Mouse (Mus musculus) embryonic facial prominence, embryonic 12.5 days (tissue): ENCODE results near the gene Lhb. TPM values are rescaled to one million over a fixed set of nuclear protein-coding genes. Genes with fewer than 3 reads are reported as not detected.

ENCODE experiments used
- ATAC-seq: fragments of 200-750 bp; cut with Nextera tagmentation; 2 replicates; pipeline ENCODE4 v1.8.0; 2017; ENCODE audit not compliant: insufficient number of reproducible peaks, insufficient read depth, low FRiP score, low TSS enrichment
- H3K27ac ChIP-seq: fragments of 300-500 bp; sonication (generic); 2 replicates; pipeline ENCODE4 v1.5.1; 2016; ENCODE audit warnings: mild to moderate bottlenecking
- H3K27me3 ChIP-seq: fragments of 300-500 bp; sonication (generic); 2 replicates; pipeline ENCODE4 v1.6.1; 2016; ENCODE audit warnings: mild to moderate bottlenecking, moderate library complexity
- H3K36me3 ChIP-seq: fragments of 300-500 bp; sonication (generic); 2 replicates; pipeline ENCODE4 v1.6.1; 2016; ENCODE audit warnings: mild to moderate bottlenecking
- H3K4me1 ChIP-seq: fragments of 300-500 bp; sonication (generic); 2 replicates; pipeline ENCODE4 v1.6.1; 2016
- H3K4me2 ChIP-seq: fragments of 300-500 bp; sonication (generic); replicated peaks from 2 replicates; pipeline ENCODE4 v1.6.1; 2016; ENCODE audit warnings: mild to moderate bottlenecking, moderate library complexity
- H3K4me3 ChIP-seq: fragments of 300-500 bp; sonication (generic); 2 replicates; pipeline ENCODE4 v1.5.1; 2016; ENCODE audit warnings: mild to moderate bottlenecking
- H3K9ac ChIP-seq: fragments of 300-500 bp; sonication (generic); 2 replicates; pipeline ENCODE4 v1.6.1; 2016; ENCODE audit warnings: mild to moderate bottlenecking, moderate library complexity
- H3K9me3 ChIP-seq: fragments of 300-500 bp; sonication (generic); 2 replicates; pipeline ENCODE4 v1.6.1; 2016; ENCODE audit warnings: mild to moderate bottlenecking, moderate library complexity
- WGBS: fragments of 180-500 bp; shearing (Covaris S2); methylation state at CpG from one replicate; pipeline ENCODE4 v1.1.7; 2016; 5-methylcytosine and 5-hydroxymethylcytosine counted together
- microRNA-seq: library from miRNA; unstranded; fragments of <30 nt; microRNA quantifications from one replicate; pipeline ENCODE4, GENCODE M21; 2017
- polyA plus RNA-seq: library from polyadenylated mRNA; unstranded; fragments of >200 nt; fragmentation: Nextera tagmentation; extraction: Ambion mirVana; gene quantifications from 2 replicates; pipeline ENCODE4 v1.2.1, GENCODE M21; 2016

Lhb gene
- polyA plus RNA-seq, 1 experiment from 2014 or later = 0.33 TPM

- Histone ChIP-seq H3K9ac (peak within 1 kb of the TSS; percentile 86), H3K4me2 (peak within 1 kb of the TSS; percentile 84), H3K27ac (peak within 1 kb of the TSS; percentile 67), H3K36me3 (peaks cover 34% of the 10 kb centered on the region), H3K4me1 (peaks cover 12% of the 10 kb centered on the region), H3K9me3 (no peaks in the 10 kb centered on the region), H3K27me3 (no peaks in the 10 kb centered on the region), H3K4me3 (peak within 1 kb of the TSS; percentile 84)
- ATAC-seq = peak; percentile 36
- WGBS = under 1% methylated on average over 58 of the region's 58 CpGs
Observed at GRCm38 (mm10) chr7:45466283-45467089, 45.9 kb downstream of the Lhb start, which contains the start of gene Bax. Gene Bax (minus strand): TSS chr7:45466898.

DNA sequence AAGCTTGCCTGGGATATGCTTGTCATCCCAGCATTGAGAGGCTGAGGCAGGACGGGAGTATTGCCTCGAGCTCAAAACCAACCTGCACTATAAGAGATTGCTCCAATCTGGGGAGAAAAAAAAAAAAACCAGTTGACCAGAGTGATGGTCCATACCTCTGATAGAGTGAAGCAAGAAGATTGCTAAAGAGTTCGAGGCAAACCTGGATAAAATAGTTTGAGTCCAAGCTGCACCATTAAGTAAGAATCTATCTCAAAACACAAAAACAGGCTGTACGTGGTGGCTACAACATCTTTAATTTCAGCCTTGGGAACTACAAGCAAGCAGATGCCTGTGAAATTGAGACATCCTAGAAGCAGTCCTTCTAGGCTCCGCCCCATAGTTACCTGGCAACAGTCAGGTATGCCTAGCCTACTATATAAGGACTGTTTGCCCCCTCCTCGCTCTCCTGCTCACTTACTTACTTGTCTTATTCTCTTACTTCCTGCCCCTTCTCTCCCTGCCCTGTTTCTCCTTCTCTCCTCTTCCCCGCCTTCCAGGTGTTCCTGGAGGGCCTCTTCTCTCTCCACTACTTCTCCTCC is 46.6 kb downstream of the Lhb start:
- peaks cover 12% of the 10 kb centered on the region for H3K4me1 ChIP-seq
- no peak for ATAC-seq
- WGBS = 31% methylated on average over 7 of the region's 7 CpGs
- no peaks in the 10 kb centered on the region for H3K27me3 ChIP-seq
- H3K9ac ChIP-seq = no peak overlapping the region; the same call in 1 of the 2 replicates
- H3K4me3 ChIP-seq = peak overlapping the region; percentile 84
- H3K4me2 ChIP-seq = peak overlapping the region; percentile 84
- H3K27ac ChIP-seq = no peak overlapping the region
- no peaks in the 10 kb centered on the region for H3K9me3 ChIP-seq
- H3K36me3 ChIP-seq = peaks cover 27% of the 10 kb centered on the region

DNA sequence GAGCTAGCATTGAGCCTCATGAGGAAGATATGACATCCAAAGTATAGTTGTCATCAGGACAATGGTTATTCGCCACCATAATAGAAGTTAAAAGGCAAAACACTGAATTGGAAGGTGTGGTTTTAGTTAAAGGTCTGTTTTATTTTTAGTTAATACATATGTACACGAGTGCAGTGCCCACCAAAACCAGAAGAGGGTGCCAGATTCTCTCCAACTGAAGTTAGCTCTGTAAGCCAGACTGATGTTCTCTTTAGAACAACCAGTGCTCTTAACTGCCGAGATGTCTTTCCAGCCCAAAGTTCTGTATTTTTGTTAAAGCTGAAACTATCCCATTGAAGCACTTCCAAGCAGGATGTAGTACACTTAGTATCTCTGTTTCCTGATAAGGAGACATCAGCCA is 50.2 kb downstream of the Lhb start:
- no peak overlapping the region for H3K4me2 ChIP-seq
- H3K36me3 ChIP-seq = no peaks in the 10 kb centered on the region
- H3K4me3 ChIP-seq = no peak overlapping the region
- H3K27me3 ChIP-seq = no peaks in the 10 kb centered on the region
- peaks cover 3% of the 10 kb centered on the region for H3K4me1 ChIP-seq
- no peak overlapping the region for H3K9ac ChIP-seq
- 3% methylated on average over 3 of the region's 3 CpGs for WGBS
- no peak for ATAC-seq
- H3K9me3 ChIP-seq = no peaks in the 10 kb centered on the region
- H3K27ac ChIP-seq = no peak overlapping the region

Small RNA genes within 50 kb of the gene (microRNA-seq; reads per million reads assigned to microRNA genes)
- gene Gm22133 = not detected

Other genes starting within 250 kb of the Lhb start
- gene Gfy, start 241.3 kb upstream of the Lhb start, polyA plus RNA-seq = 0.39 and 0.56 TPM in 2 replicates
- not detected in 2 replicates for gene Pth2, start 239.8 kb upstream of the Lhb start, polyA plus RNA-seq
- gene Ccdc155, start 215.9 kb upstream of the Lhb start, polyA plus RNA-seq = 0.94 and 1.7 TPM in 2 replicates
- gene Dkkl1, start 208.7 kb upstream of the Lhb start, polyA plus RNA-seq = 1.4 and 2.3 TPM in 2 replicates
- 277 and 295 TPM in 2 replicates for gene Tead2, start 205.1 kb upstream of the Lhb start, polyA plus RNA-seq
- 2.3 TPM in 2 replicates for gene Cd37, start 181.7 kb upstream of the Lhb start, polyA plus RNA-seq
- 0.22 TPM in 1 of 2 replicates, not detected in the other for gene Slc6a16, start 179.7 kb upstream of the Lhb start, polyA plus RNA-seq
- not detected in 2 replicates for gene Slc6a21, start 143.3 kb upstream of the Lhb start, polyA plus RNA-seq
- gene Trpm4, start 87.0 kb upstream of the Lhb start, polyA plus RNA-seq = 16.1 and 18.5 TPM in 2 replicates
- gene Hrc, start 85.5 kb upstream of the Lhb start, polyA plus RNA-seq = 0.81 and 1.5 TPM in 2 replicates
- 8.8 and 9.2 TPM in 2 replicates for gene Ppfia3, start 53.8 kb upstream of the Lhb start, polyA plus RNA-seq
- gene Lin7b, start 50.2 kb upstream of the Lhb start, polyA plus RNA-seq = 1.2 and 1.9 TPM in 2 replicates
- gene Snrnp70, start 25.1 kb upstream of the Lhb start, polyA plus RNA-seq = 323 and 338 TPM in 2 replicates
- 0.10 TPM in 1 of 2 replicates, not detected in the other for gene Kcna7, start 15.2 kb upstream of the Lhb start, polyA plus RNA-seq
- gene Ntf5, start 7.1 kb upstream of the Lhb start, polyA plus RNA-seq = 5.2 and 5.6 TPM in 2 replicates
- 43.2 and 45.4 TPM in 2 replicates for gene Gys1, start 14.0 kb downstream of the Lhb start, polyA plus RNA-seq
- gene Ruvbl2, start 17.3 kb downstream of the Lhb start, polyA plus RNA-seq = 149 and 151 TPM in 2 replicates
- 5,211 and 5,392 TPM in 2 replicates for gene Ftl1, start 39.1 kb downstream of the Lhb start, polyA plus RNA-seq
- 220 and 224 TPM in 2 replicates for gene Bax, start 46.1 kb downstream of the Lhb start, polyA plus RNA-seq
- gene Tulp2, start 61.1 kb downstream of the Lhb start, polyA plus RNA-seq = 0.92 and 1.2 TPM in 2 replicates
- not detected in 2 replicates for gene Gm45808, start 66.0 kb downstream of the Lhb start, polyA plus RNA-seq
- 3.0 and 3.7 TPM in 2 replicates for gene Dhdh, start 68.0 kb downstream of the Lhb start, polyA plus RNA-seq
- gene Nucb1, start 89.6 kb downstream of the Lhb start, polyA plus RNA-seq = 161 and 172 TPM in 2 replicates
- gene Ppp1r15a, start 105.4 kb downstream of the Lhb start, polyA plus RNA-seq = 24.1 and 25.6 TPM in 2 replicates
- 3.0 and 3.2 TPM in 2 replicates for gene Plekha4, start 105.5 kb downstream of the Lhb start, polyA plus RNA-seq
- 0.56 and 1.5 TPM in 2 replicates for gene Hsd17b14, start 134.1 kb downstream of the Lhb start, polyA plus RNA-seq
- gene Bcat2, start 149.3 kb downstream of the Lhb start, polyA plus RNA-seq = 49.9 and 59.3 TPM in 2 replicates
- gene Fgf21, start 194.7 kb downstream of the Lhb start, polyA plus RNA-seq = 0.17 TPM in 1 of 2 replicates, not detected in the other
- 0.56 and 0.61 TPM in 2 replicates for gene Fut1, start 196.5 kb downstream of the Lhb start, polyA plus RNA-seq
- 0.10 and 0.23 TPM in 2 replicates for gene Izumo1, start 201.0 kb downstream of the Lhb start, polyA plus RNA-seq
- 16.4 and 16.8 TPM in 2 replicates for gene Rasip1, start 206.7 kb downstream of the Lhb start, polyA plus RNA-seq
- gene Mamstr, start 219.2 kb downstream of the Lhb start, polyA plus RNA-seq = 4.0 and 5.4 TPM in 2 replicates
- 0.27 and 0.51 TPM in 2 replicates for gene Fut2, start 245.6 kb downstream of the Lhb start, polyA plus RNA-seq